Mouse (Mus musculus) ovary, adult 2 months (tissue): ENCODE measurements around the gene Olfr97. TPM values are rescaled to one million over a fixed set of nuclear protein-coding genes. Genes with fewer than 3 reads are reported as not detected.

Source experiments
- polyA plus RNA-seq: library from polyadenylated mRNA; depleted of rRNA; stranded (reverse); fragments of >200 nt; gene quantifications from 2 replicates; pipeline ENCODE4 v1.2.3, GENCODE M21; 2012; rRNA removed

Gene Olfr97
- not detected in 2 replicates for polyA plus RNA-seq

DNA sequence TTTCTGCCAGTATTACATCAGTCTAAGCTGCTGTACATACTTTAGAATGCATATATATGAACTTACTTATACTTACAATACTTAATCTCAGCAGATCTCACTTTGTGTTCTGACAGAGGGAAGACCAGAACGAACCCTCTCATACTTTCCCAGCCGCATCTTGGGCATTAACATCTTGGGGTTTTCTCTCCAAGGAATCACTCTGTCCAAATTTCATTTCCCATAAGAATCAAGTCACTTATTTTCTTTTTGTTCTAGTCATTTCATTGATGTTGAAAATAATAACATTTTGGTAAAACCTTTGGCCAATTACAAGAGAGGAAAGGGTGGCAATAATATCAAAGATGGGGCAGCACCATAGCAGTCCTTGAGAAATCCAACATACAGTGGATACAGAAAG lies at the start of gene Olfr97:
Gene Olfr97 (minus strand): TSS at position 101 of the 400 bp plus-strand sequence.

DNA sequence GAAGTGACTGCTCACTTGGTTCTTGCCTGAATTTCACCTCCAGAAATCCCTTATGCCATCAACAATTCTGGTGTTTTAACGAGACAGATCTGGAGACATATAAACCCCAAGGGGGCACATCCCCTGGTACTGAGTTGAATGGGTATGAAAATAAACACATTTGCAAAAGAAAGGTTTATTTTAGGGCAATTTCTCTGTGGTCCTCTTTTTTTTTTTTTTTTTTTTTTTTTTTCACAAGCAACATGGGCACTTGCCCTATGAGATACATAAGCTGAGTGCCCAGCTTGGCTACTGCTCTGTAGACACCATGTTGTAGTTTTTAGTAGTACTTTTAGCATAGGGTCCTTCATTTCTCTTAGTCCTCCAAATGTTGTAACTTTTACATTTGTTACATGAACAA lies 46.2 kb upstream of the Olfr97 start, which contains the start of gene Olfr99:
Gene Olfr99 (minus strand): TSS at position 101 of the 400 bp plus-strand sequence.

GRCm38 (mm10) chr17:37270058-37270701 lies 33.0 kb upstream of the Olfr97 start, which contains the start of gene H2-M3:
Gene H2-M3 (plus strand): TSS chr17:37270220.

GRCm38 (mm10) chr17:37263626-37264025 lies 26.5 kb upstream of the Olfr97 start, which contains the start of gene Olfr98:
Gene Olfr98 (minus strand): TSS chr17:37263749.

GRCm38 (mm10) chr17:37219846-37220245 lies 17.3 kb downstream of the Olfr97 start, which contains the start of gene Olfr96:
Gene Olfr96 (plus strand): TSS chr17:37220146.

GRCm38 (mm10) chr17:37213018-37213417 lies 24.1 kb downstream of the Olfr97 start, which contains the start of gene Olfr95:
Gene Olfr95 (minus strand): TSS chr17:37213118.

GRCm38 (mm10) chr17:37200894-37201293 lies 36.2 kb downstream of the Olfr97 start, which contains the start of gene Olfr94:
Gene Olfr94 (minus strand): TSS chr17:37200994.

DNA sequence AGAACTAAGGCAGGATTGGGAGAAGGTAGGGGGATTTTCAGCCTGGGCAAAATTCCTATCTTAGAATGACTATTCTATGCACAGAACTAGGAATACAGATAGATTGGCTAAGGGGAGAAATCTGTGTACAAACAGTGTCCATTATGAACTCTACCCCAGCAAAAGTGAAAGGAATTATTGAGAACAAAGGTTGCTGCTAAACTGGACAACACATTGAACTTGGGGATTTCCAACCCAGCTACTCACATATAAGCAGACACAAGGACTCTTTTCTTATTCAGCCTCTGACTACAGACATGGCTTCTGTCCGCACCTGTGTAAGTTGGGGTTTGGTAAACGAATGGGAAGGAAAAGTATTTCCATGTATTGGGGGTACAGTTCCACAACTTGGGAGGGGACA lies 43.5 kb downstream of the Olfr97 start, which contains the start of gene Ubd:
Gene Ubd (plus strand): TSS at position 237 of the 400 bp plus-strand sequence.

Other genes with a start within 250 kb of the Olfr97 start
- gene H2-M5, start 247.8 kb downstream of the Olfr97 start, polyA plus RNA-seq, result 0.54 and 1.4 TPM in 2 replicates
- gene Zfp57, start 236.2 kb downstream of the Olfr97 start, polyA plus RNA-seq, result 16.9 and 20.7 TPM in 2 replicates
- gene Mog, start 213.9 kb downstream of the Olfr97 start, polyA plus RNA-seq, result not detected in 2 replicates
- 60.3 and 72.3 TPM in 2 replicates for gene Gabbr1, start 191.4 kb downstream of the Olfr97 start, polyA plus RNA-seq
- gene Olfr90, start 148.8 kb downstream of the Olfr97 start, polyA plus RNA-seq, result not detected in 2 replicates
- not detected in 2 replicates for gene Olfr91, start 139.1 kb downstream of the Olfr97 start, polyA plus RNA-seq
- gene Olfr92, start 117.2 kb downstream of the Olfr97 start, polyA plus RNA-seq, result not detected in 2 replicates
- gene Olfr93, start 75.8 kb downstream of the Olfr97 start, polyA plus RNA-seq, result not detected in 2 replicates
- not detected in 2 replicates for gene Ubd, start 43.4 kb downstream of the Olfr97 start, polyA plus RNA-seq
- not detected in 2 replicates for gene Olfr94, start 36.3 kb downstream of the Olfr97 start, polyA plus RNA-seq
- gene Olfr95, start 24.2 kb downstream of the Olfr97 start, polyA plus RNA-seq, result not detected in 2 replicates
- gene Olfr96, start 17.2 kb downstream of the Olfr97 start, polyA plus RNA-seq, result not detected in 2 replicates
- gene Olfr98, start 26.4 kb upstream of the Olfr97 start, polyA plus RNA-seq, result not detected in 2 replicates
- gene H2-M3, start 32.9 kb upstream of the Olfr97 start, polyA plus RNA-seq, result 11.7 and 12.1 TPM in 2 replicates
- not detected in 2 replicates for gene Olfr99, start 46.1 kb upstream of the Olfr97 start, polyA plus RNA-seq
- gene Olfr101, start 67.0 kb upstream of the Olfr97 start, polyA plus RNA-seq, result not detected in 2 replicates
- not detected in 2 replicates for gene Olfr102, start 79.7 kb upstream of the Olfr97 start, polyA plus RNA-seq
- not detected in 2 replicates for gene Olfr103, start 102.4 kb upstream of the Olfr97 start, polyA plus RNA-seq
- not detected in 2 replicates for gene Olfr104-ps, start 122.3 kb upstream of the Olfr97 start, polyA plus RNA-seq
- gene Olfr105-ps, start 141.7 kb upstream of the Olfr97 start, polyA plus RNA-seq, result not detected in 2 replicates
- not detected in 2 replicates for gene Olfr106-ps, start 153.1 kb upstream of the Olfr97 start, polyA plus RNA-seq
- gene Olfr107, start 161.9 kb upstream of the Olfr97 start, polyA plus RNA-seq, result not detected in 2 replicates
- gene Olfr108, start 208.2 kb upstream of the Olfr97 start, polyA plus RNA-seq, result not detected in 2 replicates
- not detected in 2 replicates for gene Olfr109, start 221.6 kb upstream of the Olfr97 start, polyA plus RNA-seq
- 0.14 and 0.19 TPM in 2 replicates for gene H2-M2, start 246.2 kb upstream of the Olfr97 start, polyA plus RNA-seq